Mouse (Mus musculus) skeletal muscle tissue, postnatal 0 days (tissue): ENCODE measurements around the gene Vmn2r78. TPM values are rescaled to one million over a fixed set of nuclear protein-coding genes. Genes with fewer than 3 reads are reported as not detected.

Experiments used
- polyA plus RNA-seq: library from polyadenylated mRNA; unstranded; fragments of >200 nt; fragmentation: Nextera tagmentation; extraction: Ambion mirVana; gene quantifications from 2 replicates; pipeline ENCODE4 v1.2.1, GENCODE M21; 2015

The Vmn2r78 gene
- not detected in 2 replicates for polyA plus RNA-seq

DNA sequence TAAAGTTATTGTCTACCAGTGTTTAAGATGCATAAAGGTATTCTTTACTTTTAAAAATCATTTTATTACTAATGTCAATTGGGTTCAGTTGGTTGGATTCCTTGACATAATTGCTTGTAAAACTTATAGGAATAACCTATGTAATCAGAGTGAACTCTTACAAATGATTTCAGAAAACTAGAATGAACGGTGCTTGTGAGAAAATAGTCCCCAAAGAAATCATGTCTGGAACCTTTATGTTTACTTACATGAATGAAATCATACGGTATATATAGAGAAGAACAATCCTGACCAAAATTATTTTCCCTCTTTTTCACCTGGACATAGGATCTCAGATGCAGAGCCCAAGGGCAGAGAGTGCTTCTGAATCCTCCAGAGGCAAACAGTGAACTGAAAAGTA, at the start of gene Vmn2r78:
Gene Vmn2r78, plus strand, starts transcription at position 301 of the 400 bp plus-strand sequence.

DNA sequence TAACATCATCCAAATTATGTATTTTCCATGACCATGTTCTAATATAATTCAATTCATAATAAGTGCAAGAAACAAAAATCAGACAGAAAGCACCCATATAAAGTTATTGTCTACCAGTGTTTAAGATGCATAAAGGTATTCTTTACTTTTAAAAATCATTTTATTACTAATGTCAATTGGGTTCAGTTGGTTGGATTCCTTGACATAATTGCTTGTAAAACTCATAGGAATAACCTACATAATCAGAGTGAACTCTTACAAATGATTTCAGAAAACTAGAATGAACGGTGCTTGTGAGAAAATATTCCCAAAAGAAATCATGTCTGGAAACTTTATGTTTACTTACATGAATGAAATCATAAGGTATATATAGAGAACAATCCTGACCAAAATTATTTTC, 80.9 kb downstream of the Vmn2r78 start, which contains the start of gene Vmn2r79:
Gene Vmn2r79, plus strand, starts transcription at position 301 of the 400 bp plus-strand sequence.

Other genes starting within 250 kb of the Vmn2r78 start
- not detected in 2 replicates for gene Olfr292, start 226.8 kb upstream of the Vmn2r78 start, polyA plus RNA-seq
- 0.19 and 0.33 TPM in 2 replicates for gene Folh1, start 139.2 kb upstream of the Vmn2r78 start, polyA plus RNA-seq
- gene Vmn2r77, start 120.1 kb upstream of the Vmn2r78 start, polyA plus RNA-seq = not detected in 2 replicates
- gene Vmn2r79, start 81.0 kb downstream of the Vmn2r78 start, polyA plus RNA-seq = not detected in 2 replicates